Mouse (Mus musculus) mouse trophoblast stem cell (cell line): ENCODE results near the gene Amfr.

ENCODE experiments used
- in situ Hi-C, 2 experiments: fragments of 300-500 bp; cut with MseI, MboI; formaldehyde crosslinking; loops; 2 replicates in 1 of 2; 3 replicates in 1 of 2; pipeline ENCODE4 v1.15.1; 2025

Gene Amfr

DNA sequence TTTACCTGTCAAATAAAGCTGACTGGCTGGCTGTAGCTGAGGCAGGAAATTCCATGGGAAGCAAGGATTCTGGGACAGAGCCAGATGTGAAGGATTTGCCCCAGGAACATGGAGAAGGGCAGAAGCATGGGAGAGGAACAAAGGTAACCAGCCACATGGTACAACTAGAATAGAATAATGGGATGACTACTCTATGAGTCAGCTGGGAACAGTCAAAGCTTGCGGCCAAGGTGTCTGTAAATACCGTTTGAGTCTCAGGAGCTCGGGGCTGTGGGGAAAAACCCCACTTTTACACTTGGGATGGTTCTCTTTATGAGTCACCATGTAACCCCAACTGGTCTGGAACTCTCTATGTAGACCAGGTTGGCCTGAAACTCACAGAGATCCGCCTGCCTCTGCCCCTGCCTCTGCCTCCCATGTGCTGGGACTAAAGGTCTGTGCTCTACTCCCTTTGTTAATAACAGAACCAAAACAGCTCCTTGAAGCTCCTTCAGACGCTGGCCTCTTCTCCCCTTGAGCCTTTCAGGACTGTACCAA lies 30.9 kb downstream of the Amfr start:
- in situ Hi-C loops, result no loop called here

DNA sequence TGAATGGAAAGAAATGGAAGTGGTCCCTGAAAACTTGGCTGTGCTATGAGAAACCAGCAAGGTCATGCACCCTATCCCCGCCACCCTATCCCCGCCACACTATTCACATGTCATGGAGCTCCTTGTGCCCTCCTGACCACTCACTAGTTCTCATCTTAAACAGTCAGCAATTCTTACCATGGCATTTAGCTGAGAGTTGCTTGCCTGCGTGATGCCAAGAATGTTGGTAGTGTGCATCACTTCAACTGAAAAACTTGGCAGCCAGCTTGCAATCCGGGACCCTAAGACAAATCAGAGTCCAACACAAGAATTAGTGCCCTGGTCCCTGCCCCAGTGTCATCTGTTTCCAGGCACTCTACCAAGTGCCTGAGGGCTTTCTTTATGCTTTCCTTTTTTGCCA lies 32.5 kb downstream of the Amfr start:
- in situ Hi-C loops, result no loop called here

- in situ Hi-C loops, result no loop called here
Measured at GRCm38 (mm10) chr8:93976446-93977211, 36.0 kb downstream of the Amfr start.

GRCm38 (mm10) chr8:93975358-93975757 lies 37.3 kb downstream of the Amfr start:
- in situ Hi-C loops, result no loop called here

GRCm38 (mm10) chr8:93974602-93975186 lies 37.9 kb downstream of the Amfr start:
- in situ Hi-C loops, result no loop called here

- in situ Hi-C loops, result no loop called here
Measured at GRCm38 (mm10) chr8:93973831-93974375, 38.7 kb downstream of the Amfr start.

DNA sequence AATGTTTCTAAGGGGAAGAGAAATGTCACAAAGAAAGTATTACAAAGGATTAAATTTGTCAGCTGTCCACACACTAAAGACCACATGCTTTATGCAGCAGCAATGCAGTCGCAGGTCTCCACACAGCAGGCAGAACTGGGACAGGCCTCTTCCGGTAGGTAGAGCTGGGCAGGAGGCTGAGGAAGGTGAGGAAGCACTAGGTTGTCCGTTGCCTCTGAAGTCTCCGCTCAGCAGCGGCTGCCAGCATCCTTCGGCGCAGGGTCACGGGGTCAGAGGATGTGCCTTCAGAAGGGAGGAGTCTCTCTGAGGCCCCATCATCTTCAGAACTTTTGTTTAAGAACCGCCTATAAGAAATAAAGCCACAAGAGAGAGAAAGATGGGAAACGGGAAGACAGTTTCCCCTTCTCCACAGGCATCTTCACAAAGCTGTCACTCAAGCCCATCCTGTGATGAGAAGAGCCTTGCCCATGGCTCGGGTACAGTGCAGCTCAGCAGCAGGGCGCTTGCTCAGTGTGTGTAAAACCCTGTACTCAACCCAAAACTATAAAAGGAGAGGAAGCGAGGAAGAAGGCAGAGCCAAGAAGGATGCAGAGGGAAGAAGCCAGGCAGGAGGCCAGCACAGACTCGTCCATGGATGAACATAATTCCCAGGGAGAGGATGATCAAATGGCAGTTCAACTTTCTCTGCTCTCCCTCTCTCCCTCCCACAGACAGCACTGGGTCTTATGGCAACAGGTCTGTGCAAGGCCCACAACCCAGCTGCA lies 39.5 kb downstream of the Amfr start:
- in situ Hi-C loops, result no loop called here

GRCm38 (mm10) chr8:93972211-93972610 lies 40.4 kb downstream of the Amfr start:
- in situ Hi-C loops, result no loop called here

GRCm38 (mm10) chr8:93971451-93971850 lies 41.2 kb downstream of the Amfr start:
- in situ Hi-C loops, result no loop called here

GRCm38 (mm10) chr8:93969626-93970340 lies 42.9 kb downstream of the Amfr start:
- in situ Hi-C loops, result no loop called here

GRCm38 (mm10) chr8:93968293-93968692 lies 44.3 kb downstream of the Amfr start:
- in situ Hi-C loops, result no loop called here

GRCm38 (mm10) chr8:93960909-93961308 lies 51.7 kb downstream of the Amfr start:
- in situ Hi-C loops, result no loop called here

DNA sequence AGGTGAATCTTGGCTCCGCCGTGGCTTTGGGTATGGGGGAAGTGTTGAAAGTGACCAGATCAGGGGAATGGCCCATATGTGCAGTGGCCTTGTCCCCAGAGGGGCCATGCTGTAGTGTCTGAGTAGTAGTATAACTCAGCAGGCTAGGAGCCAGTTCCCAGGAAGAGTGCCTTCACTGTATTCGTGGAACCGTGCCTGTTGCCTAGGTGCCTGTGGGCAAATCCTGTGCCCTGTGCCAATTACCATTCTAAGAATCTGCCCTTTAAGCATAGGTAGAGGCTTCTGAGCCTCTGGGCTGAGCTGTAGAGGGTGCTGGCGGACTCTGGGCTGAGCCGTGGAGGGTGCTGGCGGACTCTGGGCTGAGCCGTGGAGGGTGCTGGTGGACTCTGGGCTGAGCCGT lies 54.2 kb downstream of the Amfr start:
- in situ Hi-C loops, result no loop called here

- in situ Hi-C loops, result no loop called here
Measured at GRCm38 (mm10) chr8:93952511-93952910, 60.1 kb downstream of the Amfr start.

DNA sequence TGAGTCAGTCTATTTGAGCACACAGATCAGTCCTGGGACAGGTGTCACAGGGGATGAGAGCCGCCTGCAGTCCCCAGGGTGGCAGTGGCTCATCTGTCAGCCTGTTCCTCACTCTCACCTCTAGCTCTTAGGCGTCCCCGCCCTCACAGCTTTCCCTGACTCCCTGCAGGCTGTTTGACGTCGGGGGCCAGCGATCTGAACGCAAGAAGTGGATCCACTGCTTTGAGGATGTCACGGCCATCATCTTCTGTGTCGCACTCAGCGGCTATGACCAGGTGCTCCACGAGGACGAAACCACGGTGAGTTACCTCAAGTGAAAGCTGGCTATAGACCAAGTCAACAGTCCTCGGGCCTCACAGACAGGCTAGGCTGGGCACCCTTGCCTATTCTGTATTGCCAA lies 62.5 kb downstream of the Amfr start:
- in situ Hi-C loops, result no loop called here

GRCm38 (mm10) chr8:93946397-93946796 lies 66.2 kb downstream of the Amfr start:
- in situ Hi-C loops, result no loop called here

- in situ Hi-C loops, result no loop called here
Measured at GRCm38 (mm10) chr8:93945781-93946180, 66.9 kb downstream of the Amfr start.

- in situ Hi-C loops, result no loop called here
Measured at GRCm38 (mm10) chr8:93941636-93942054, 71.0 kb downstream of the Amfr start.

DNA sequence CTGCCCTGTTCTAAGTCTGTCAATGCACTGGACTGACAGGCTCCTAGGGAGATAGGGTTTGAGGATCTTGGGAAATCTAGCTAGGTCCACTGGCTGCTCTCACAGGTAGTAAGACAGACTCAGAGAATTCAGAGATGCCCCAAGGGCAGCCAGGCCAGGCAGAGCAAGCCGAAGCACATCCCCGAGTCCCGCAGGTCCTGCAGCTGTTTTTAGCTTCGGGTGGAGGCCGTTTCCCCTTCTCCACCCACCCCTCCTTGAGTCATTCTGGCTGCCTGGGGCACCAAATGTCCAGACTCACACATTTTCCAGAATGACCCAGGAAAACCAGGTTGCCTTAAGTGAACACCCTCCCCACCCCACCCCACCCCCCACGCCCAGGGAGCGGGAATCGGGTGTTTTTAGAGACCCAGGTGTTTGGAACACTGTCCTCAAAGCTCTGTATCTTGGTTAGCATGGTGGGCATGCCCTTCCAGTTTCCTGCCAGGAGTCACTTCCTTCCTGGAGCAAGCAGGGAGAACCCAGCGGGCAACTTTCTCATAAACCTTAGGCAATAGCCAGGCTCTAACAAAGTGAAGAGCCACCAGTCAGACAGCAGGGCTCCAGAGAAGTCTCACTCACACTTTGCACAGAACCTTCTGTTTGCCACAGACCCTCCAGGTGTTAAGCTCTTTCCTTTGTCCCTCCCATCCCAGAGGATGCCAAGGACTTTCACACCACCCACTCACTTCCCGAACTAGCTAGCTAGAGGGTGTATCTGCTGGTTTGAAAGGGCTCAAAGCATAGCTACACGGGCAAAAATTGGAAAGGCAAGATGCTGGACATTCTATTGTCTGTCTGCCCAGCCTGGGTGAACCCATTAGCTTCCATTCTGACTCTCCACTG lies 71.9 kb downstream of the Amfr start:
- in situ Hi-C loops, result no loop called here

DNA sequence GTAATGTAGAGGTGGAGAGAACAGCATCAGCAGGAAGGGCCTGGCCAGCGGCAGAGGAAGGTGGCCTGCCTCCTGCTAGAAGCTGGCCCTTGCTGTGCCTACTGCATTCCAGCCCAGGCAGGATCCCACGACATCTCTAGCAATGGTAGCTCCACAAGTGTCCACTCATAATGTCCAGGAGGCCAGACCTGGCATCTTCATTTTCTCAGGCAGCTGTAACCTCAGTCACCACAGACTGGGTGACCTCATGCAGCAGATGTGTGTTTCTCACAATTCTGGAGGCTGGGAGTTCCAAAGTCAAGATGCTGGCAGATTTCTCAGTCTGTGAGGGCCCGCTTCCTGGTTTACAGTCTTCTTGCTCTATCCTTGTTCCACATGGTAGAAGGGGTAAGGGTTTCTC lies 74.4 kb downstream of the Amfr start:
- in situ Hi-C loops, result loop anchor here in 1 of 2 experiments (10.0 kb wide), 2 partner anchors 273 to 343 kb away; no protein-coding TSS in a partner anchor
